9 mouse cellular contexts compared by ENCODE assay signal in the genomic region with DNA sequence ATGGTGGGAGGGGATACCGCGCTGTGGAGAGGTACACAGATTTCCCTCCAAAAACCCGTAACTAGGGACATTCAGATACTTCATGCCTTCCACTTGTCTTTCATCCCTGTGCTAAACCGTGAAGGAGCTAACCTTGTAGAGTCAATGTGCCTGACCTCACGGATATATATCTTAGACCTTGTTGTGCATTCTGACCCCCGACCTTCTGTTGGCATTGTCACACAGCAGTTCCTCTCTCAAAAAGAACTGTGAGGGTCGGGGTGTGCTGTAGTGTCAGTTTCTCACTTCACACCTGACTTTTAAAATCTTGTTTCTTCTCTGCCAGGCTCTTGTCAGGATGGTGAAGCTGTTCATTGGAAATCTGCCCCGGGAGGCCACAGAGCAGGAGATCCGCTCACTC. TPM values are rescaled to one million over a fixed set of nuclear protein-coding genes. Genes with fewer than 3 reads are reported as not detected.
DNase-seq lines count a peak whose midpoint lies in the region; ATAC-seq and TF ChIP-seq lines count a peak whose summit lies in the region.
"Had no signal": no experiment of that assay in that cellular context is flagged by ENCODE, and none has a peak within 500 bp of the region (broad histone marks: within the 10 kb centered on the region; RNA-seq: fewer than 3 reads in every experiment).

No protein-coding gene starts in this region.

- H3K27me3 ChIP-seq in embryonic facial prominence, embryonic 12.5 days, result no peaks in the 10 kb centered on the region
- H3K27me3 ChIP-seq in intestine, postnatal 0 days (replicated peaks; ENCODE audit: control insufficient read depth, insufficient read depth, low read length), result no peaks in the 10 kb centered on the region
- no peaks in the 10 kb centered on the region for H3K27me3 ChIP-seq in neural tube, embryonic 13.5 days

- peak overlapping the region; percentile 68 for H3K4me2 ChIP-seq in embryonic facial prominence, embryonic 12.5 days (replicated peaks)
- peak overlapping the region; percentile 75 for H3K4me2 ChIP-seq in intestine, postnatal 0 days (replicated peaks; ENCODE audit: low read depth)
- H3K4me2 ChIP-seq in neural tube, embryonic 13.5 days, result peak overlapping the region; percentile 98

- H3K36me3 ChIP-seq in embryonic facial prominence, embryonic 12.5 days, result peaks cover 16% of the 10 kb centered on the region
- peaks cover 2% of the 10 kb centered on the region; the same call in 1 of the 2 replicates for H3K36me3 ChIP-seq in intestine, postnatal 0 days (ENCODE audit: control insufficient read depth, insufficient read depth)
- H3K36me3 ChIP-seq in neural tube, embryonic 13.5 days, result peaks cover 33% of the 10 kb centered on the region

- peak overlapping the region; percentile 87 for H3K9ac ChIP-seq in embryonic facial prominence, embryonic 12.5 days
- peak overlapping the region; percentile 62 for H3K9ac ChIP-seq in intestine, postnatal 0 days (ENCODE audit: low read depth, low read length)
- peak overlapping the region; percentile 87 for H3K9ac ChIP-seq in neural tube, embryonic 13.5 days

- no peak for TF ChIP-seq CTCF in layer of hippocampus, adult 2 months (conservative IDR thresholded peaks at IDR 0.05)
- TF ChIP-seq CTCF in intestine, postnatal 0 days (IDR thresholded peaks at IDR 0.05; ENCODE audit: low read depth), result no peak

- ATAC-seq in embryonic facial prominence, embryonic 12.5 days (ENCODE audit: insufficient number of reproducible peaks, insufficient read depth, low FRiP score, low TSS enrichment), result no peak
- no peak for ATAC-seq in intestine, postnatal 0 days
- no peak for ATAC-seq in neural tube, embryonic 13.5 days (ENCODE audit: low read depth)
- no peak for ATAC-seq in granulocyte monocyte progenitor cell, adult 5-6 weeks (replicated peaks; ENCODE audit: poor library complexity, severe bottlenecking)

- H3K4me3 ChIP-seq in layer of hippocampus, adult 2 months, result peak overlapping the region; percentile 89
- peak overlapping the region; percentile 66 for H3K4me3 ChIP-seq in embryonic facial prominence, embryonic 12.5 days
- peak overlapping the region; percentile 72 for H3K4me3 ChIP-seq in intestine, postnatal 0 days (ENCODE audit: low read depth, low read length)
- H3K4me3 ChIP-seq in neural tube, embryonic 13.5 days, result peak overlapping the region; percentile 56

- peaks cover 18% of the 10 kb centered on the region for H3K4me1 ChIP-seq in embryonic facial prominence, embryonic 12.5 days
- H3K4me1 ChIP-seq in intestine, postnatal 0 days (replicated peaks; ENCODE audit: control insufficient read depth, insufficient read depth, low read length), result no peaks in the 10 kb centered on the region; the same call in 1 of the 2 replicates
- peaks cover 44% of the 10 kb centered on the region for H3K4me1 ChIP-seq in neural tube, embryonic 13.5 days (replicated peaks)

- no peak for DNase-seq in layer of hippocampus, adult 2 months (ENCODE audit: low spot score in 2 of 2)
- DNase-seq in layer of hippocampus, adult 18-20 months (ENCODE audit: low spot score in 2 of 2), result no peak
- no peak for DNase-seq in spleen, adult 12 weeks (ENCODE audit: low spot score)
- DNase-seq in right cerebral cortex, adult 2 months (ENCODE audit: low spot score in 2 of 2), result no peak

- WGBS in embryonic facial prominence, embryonic 12.5 days, result 5% methylated on average over 9 of the region's 9 CpGs
- WGBS in intestine, postnatal 0 days, result 2% methylated on average over 9 of the region's 9 CpGs
- WGBS in neural tube, embryonic 13.5 days, result 3% methylated on average over 9 of the region's 9 CpGs

- H3K9me3 ChIP-seq in embryonic facial prominence, embryonic 12.5 days, result no peaks in the 10 kb centered on the region
- H3K9me3 ChIP-seq in intestine, postnatal 0 days (ENCODE audit: control insufficient read depth), result no peaks in the 10 kb centered on the region
- H3K9me3 ChIP-seq in neural tube, embryonic 13.5 days, result no peaks in the 10 kb centered on the region

- H3K27ac ChIP-seq in layer of hippocampus, adult 2 months, result peak overlapping the region; percentile 93
- H3K27ac ChIP-seq in embryonic facial prominence, embryonic 12.5 days, result peak overlapping the region; percentile 97
- H3K27ac ChIP-seq in intestine, postnatal 0 days (ENCODE audit: low read depth, low read length), result peak overlapping the region; percentile 72
- peak overlapping the region; percentile 98 for H3K27ac ChIP-seq in neural tube, embryonic 13.5 days (replicated peaks)

RNA-seq across cellular contexts. Expression of a gene that starts 0.6 kb away (rescaled TPM):
- total RNA-seq in layer of hippocampus, adult 2 months (2021), result 10 to 100 TPM; 16.8 to 17.9 TPM
- 10 to 100 TPM; 20.1 to 21.0 TPM for total RNA-seq in layer of hippocampus, adult 18-20 months (2021)
- 112 and 118 TPM in 2 replicates for polyA plus RNA-seq in embryonic facial prominence, embryonic 12.5 days (2016; fragmentation: Nextera tagmentation; extraction: Ambion mirVana)
- 17.0 and 18.3 TPM in 2 replicates for polyA plus RNA-seq in intestine, postnatal 0 days (2015; fragmentation: Nextera tagmentation; extraction: Ambion mirVana)
- polyA plus RNA-seq in neural tube, embryonic 13.5 days (2015; fragmentation: Nextera tagmentation; extraction: Ambion mirVana), result 164 and 184 TPM in 2 replicates
- total RNA-seq in granulocyte monocyte progenitor cell, adult 5-6 weeks (2014; fragmentation: Nextera tagmentation), result 7.1 and 11.0 TPM in 2 replicates
- total RNA-seq in granulocyte monocyte progenitor cell, adult 5-6 weeks (2017), result 9.8 and 17.5 TPM in 2 replicates

RNA-seq across cellular contexts. Expression of a gene that starts 36.8 kb away (rescaled TPM):
- 10 to 100 TPM; 76.1 to 95.4 TPM for total RNA-seq in layer of hippocampus, adult 2 months (2021)
- total RNA-seq in layer of hippocampus, adult 18-20 months (2021), result 10 to 100 TPM; 97.8 to 99.1 TPM
- polyA plus RNA-seq in embryonic facial prominence, embryonic 12.5 days (2016; fragmentation: Nextera tagmentation; extraction: Ambion mirVana), result 86.8 and 89.3 TPM in 2 replicates
- polyA plus RNA-seq in intestine, postnatal 0 days (2015; fragmentation: Nextera tagmentation; extraction: Ambion mirVana), result 20.3 and 21.6 TPM in 2 replicates
- polyA plus RNA-seq in neural tube, embryonic 13.5 days (2015; fragmentation: Nextera tagmentation; extraction: Ambion mirVana), result 94.7 and 110 TPM in 2 replicates
- total RNA-seq in granulocyte monocyte progenitor cell, adult 5-6 weeks (2014; fragmentation: Nextera tagmentation), result 42.0 and 44.5 TPM in 2 replicates
- 63.5 and 69.9 TPM in 2 replicates for total RNA-seq in granulocyte monocyte progenitor cell, adult 5-6 weeks (2017)

RNA-seq across cellular contexts. Expression of a gene that starts 46.0 kb away (rescaled TPM):
- 100 to 1,000 TPM; 588 to 591 TPM for total RNA-seq in layer of hippocampus, adult 2 months (2021)
- total RNA-seq in layer of hippocampus, adult 18-20 months (2021), result 100 to 1,000 TPM; 561 to 574 TPM
- 5.2 and 6.1 TPM in 2 replicates for polyA plus RNA-seq in embryonic facial prominence, embryonic 12.5 days (2016; fragmentation: Nextera tagmentation; extraction: Ambion mirVana)
- 0.27 and 0.31 TPM in 2 replicates for polyA plus RNA-seq in intestine, postnatal 0 days (2015; fragmentation: Nextera tagmentation; extraction: Ambion mirVana)
- 29.5 and 30.4 TPM in 2 replicates for polyA plus RNA-seq in neural tube, embryonic 13.5 days (2015; fragmentation: Nextera tagmentation; extraction: Ambion mirVana)
- total RNA-seq in granulocyte monocyte progenitor cell, adult 5-6 weeks (2014; fragmentation: Nextera tagmentation), result 0.23 TPM in 1 of 2 replicates, not detected in the other
- not detected in 2 replicates for total RNA-seq in granulocyte monocyte progenitor cell, adult 5-6 weeks (2017)
- total RNA-seq: monocyte, adult 5-6 weeks had no signal

RNA-seq across cellular contexts. Expression of a gene that starts 54.5 kb away (rescaled TPM):
- 10 to 100 TPM; 26.6 to 27.2 TPM for total RNA-seq in layer of hippocampus, adult 2 months (2021)
- total RNA-seq in layer of hippocampus, adult 18-20 months (2021), result 10 to 100 TPM; 24.5 to 31.9 TPM
- polyA plus RNA-seq in embryonic facial prominence, embryonic 12.5 days (2016; fragmentation: Nextera tagmentation; extraction: Ambion mirVana), result 34.2 and 45.1 TPM in 2 replicates
- polyA plus RNA-seq in intestine, postnatal 0 days (2015; fragmentation: Nextera tagmentation; extraction: Ambion mirVana), result 18.4 and 19.5 TPM in 2 replicates
- 28.5 and 37.3 TPM in 2 replicates for polyA plus RNA-seq in neural tube, embryonic 13.5 days (2015; fragmentation: Nextera tagmentation; extraction: Ambion mirVana)
- 13.8 and 16.3 TPM in 2 replicates for total RNA-seq in granulocyte monocyte progenitor cell, adult 5-6 weeks (2014; fragmentation: Nextera tagmentation)
- total RNA-seq in granulocyte monocyte progenitor cell, adult 5-6 weeks (2017), result 30.8 and 59.4 TPM in 2 replicates

RNA-seq across cellular contexts. Expression of a gene that starts 54.5 kb away (rescaled TPM):
- 10 to 100 TPM; 59.5 to 65.9 TPM for total RNA-seq in layer of hippocampus, adult 2 months (2021)
- total RNA-seq in layer of hippocampus, adult 18-20 months (2021), result 10 to 100 TPM; 47.7 to 53.1 TPM
- 104 and 110 TPM in 2 replicates for polyA plus RNA-seq in embryonic facial prominence, embryonic 12.5 days (2016; fragmentation: Nextera tagmentation; extraction: Ambion mirVana)
- polyA plus RNA-seq in intestine, postnatal 0 days (2015; fragmentation: Nextera tagmentation; extraction: Ambion mirVana), result 21.1 and 21.8 TPM in 2 replicates
- polyA plus RNA-seq in neural tube, embryonic 13.5 days (2015; fragmentation: Nextera tagmentation; extraction: Ambion mirVana), result 64.0 and 69.5 TPM in 2 replicates
- total RNA-seq in granulocyte monocyte progenitor cell, adult 5-6 weeks (2014; fragmentation: Nextera tagmentation), result 51.0 and 59.2 TPM in 2 replicates
- total RNA-seq in granulocyte monocyte progenitor cell, adult 5-6 weeks (2017), result 23.3 and 27.2 TPM in 2 replicates

Comparison
In these comparisons a context has a peak if more than half of its experiments do, and no peak if none do; other contexts are left out.
1. RNA of a gene that starts 46.0 kb away (total RNA-seq): 588 to 591 TPM in layer of hippocampus, adult 2 months and 561 to 574 TPM in layer of hippocampus, adult 18-20 months; 0.23 TPM in granulocyte monocyte progenitor cell, adult 5-6 weeks; every median in the first group is over 100 times any median in the second.
2. Peak in every context shown above with its lines, with median percentiles within 50 percentile points of each other: H3K27ac ChIP-seq, H3K4me3 ChIP-seq, H3K4me2 ChIP-seq and H3K9ac ChIP-seq.